Mouse (Mus musculus) myocyte (in vitro differentiated cells): Measurements from ENCODE around the gene Hoxc11. TPM values are rescaled to one million over a fixed set of nuclear protein-coding genes. Genes with fewer than 3 reads are reported as not detected.

Experiments used
- H3K27me3 ChIP-seq: one replicate; pipeline ENCODE4 v1.6.1; 2011; ENCODE audit not compliant: control insufficient read depth, insufficient read depth, insufficient read length
- H3K36me3 ChIP-seq: one replicate; pipeline ENCODE4 v1.6.1; 2011; ENCODE audit not compliant: control insufficient read depth, insufficient read depth
- H3K4me2 ChIP-seq: one replicate; pipeline ENCODE4 v1.6.1; 2011; ENCODE audit warnings: low read depth, control low read depth
- H3K4me3 ChIP-seq: one replicate; pipeline ENCODE4 v1.5.1; 2011; ENCODE audit warnings: mild to moderate bottlenecking, control low read depth, moderate library complexity
- H3K79me2 ChIP-seq: one replicate; pipeline ENCODE4 v1.6.1; 2011; ENCODE audit not compliant: control insufficient read depth, insufficient read depth
- H3ac ChIP-seq: one replicate; pipeline ENCODE4 v1.6.1; 2011; ENCODE audit not compliant: control insufficient read depth, insufficient read length
- CEBPB ChIP-seq: IDR thresholded peaks from 2 replicates; pipeline ENCODE4 v1.6.1; 2011; ENCODE audit warnings: mild to moderate bottlenecking, moderate library complexity; ENCODE audit not compliant: poor library complexity, insufficient read depth, severe bottlenecking
- E2F4 ChIP-seq: IDR thresholded peaks from one replicate; pipeline ENCODE4 v1.6.1; 2011; ENCODE audit warnings: mild to moderate bottlenecking, control low read depth, moderate library complexity; ENCODE audit not compliant: insufficient read depth
- MAX ChIP-seq: IDR thresholded peaks from one replicate; pipeline ENCODE4 v1.6.1; 2011; ENCODE audit warnings: low read depth, mild to moderate bottlenecking, control low read depth
- MYOD1 ChIP-seq, 3 experiments: IDR thresholded peaks; one replicate each; pipeline ENCODE4 v1.6.1; 2011; ENCODE audit warnings: control low read depth in 2 of 3, low read depth in 2 of 3, mild to moderate bottlenecking in 2 of 3, moderate library complexity in 1 of 3; ENCODE audit not compliant: insufficient read length in 2 of 3, control insufficient read depth in 1 of 3
- MYOG ChIP-seq, 3 experiments: IDR thresholded peaks; one replicate each; pipeline ENCODE4 v1.6.1; 2011; ENCODE audit warnings: control low read depth in 2 of 3, low read depth in 2 of 3, mild to moderate bottlenecking in 2 of 3; ENCODE audit not compliant: insufficient read length in 2 of 3, control insufficient read depth in 1 of 3, insufficient read depth in 1 of 3
- POLR2A ChIP-seq: IDR thresholded peaks from one replicate; pipeline ENCODE4 v1.6.1; 2011; ENCODE audit warnings: low read depth, mild to moderate bottlenecking, control low read depth, moderate library complexity; ENCODE audit not compliant: insufficient read length
- POLR2AphosphoS2 ChIP-seq: IDR thresholded peaks from one replicate; pipeline ENCODE4 v1.6.1; 2011; ENCODE audit warnings: low read depth, control low read depth; ENCODE audit not compliant: insufficient read length
- REST ChIP-seq: IDR thresholded peaks from one replicate; pipeline ENCODE4 v1.6.1; 2011; ENCODE audit warnings: mild to moderate bottlenecking, control low read depth, moderate library complexity; ENCODE audit not compliant: insufficient read depth, insufficient read length
- SRF ChIP-seq: IDR thresholded peaks from one replicate; pipeline ENCODE4 v1.6.1; 2011; ENCODE audit warnings: low read depth; ENCODE audit not compliant: control insufficient read depth, insufficient read length
- TCF12 ChIP-seq: IDR thresholded peaks from one replicate; pipeline ENCODE4 v1.6.1; 2011; ENCODE audit warnings: mild to moderate bottlenecking, control low read depth; ENCODE audit not compliant: poor library complexity, insufficient read depth, severe bottlenecking
- TCF3 ChIP-seq: IDR thresholded peaks from one replicate; pipeline ENCODE4 v1.6.1; 2011; ENCODE audit warnings: low read depth, control low read depth; ENCODE audit not compliant: insufficient read length
- USF1 ChIP-seq: IDR thresholded peaks from one replicate; pipeline ENCODE4 v1.6.1; 2011; ENCODE audit warnings: low read depth, mild to moderate bottlenecking, control low read depth, moderate library complexity
- polyA plus RNA-seq: library from polyadenylated mRNA; unstranded; fragments of >200 nt; fragmentation: generic; extraction: Trizol; gene quantifications from one replicate; pipeline ENCODE4 v1.2.1, GENCODE M21; 2012; ENCODE audit warnings: missing spikeins

The Hoxc11 gene
- polyA plus RNA-seq, 1 experiment: 20.5 TPM

DNA sequence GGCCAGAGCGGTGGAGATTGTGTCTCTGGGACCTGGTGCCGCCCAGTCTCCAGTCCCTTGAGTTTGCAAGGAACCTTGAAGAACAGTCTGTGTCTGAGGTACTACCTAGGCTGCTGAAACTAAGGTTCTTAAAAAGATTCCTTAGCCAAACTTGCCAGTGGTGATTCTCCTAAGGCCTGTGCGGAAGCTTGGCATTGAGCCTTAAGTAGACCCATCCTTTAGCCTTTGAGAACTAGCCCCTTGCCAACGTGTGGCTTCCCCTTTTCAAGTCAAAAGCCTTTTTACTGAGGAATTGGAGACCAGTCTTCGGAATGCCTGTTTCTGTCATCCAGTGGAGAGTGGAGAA is 10.8 kb upstream of the Hoxc11 start:
- peak overlapping the region; percentile 72 for H3ac ChIP-seq
- H3K4me2 ChIP-seq: peak overlapping the region; percentile 78
- no peaks in the 10 kb centered on the region for H3K27me3 ChIP-seq
- H3K36me3 ChIP-seq: no peaks in the 10 kb centered on the region
- H3K4me3 ChIP-seq: peak overlapping the region; percentile 61
- TF ChIP-seq POLR2A: no peak
- TF ChIP-seq MYOG (IDR thresholded peaks at IDR 0.05; ENCODE audit: control insufficient read depth in 1 of 3, insufficient read depth in 1 of 3, insufficient read length in 2 of 3, low read depth in 2 of 3): no peak
- no peak for TF ChIP-seq TCF3
- no peak for TF ChIP-seq TCF12
- no peak for TF ChIP-seq POLR2AphosphoS2
- TF ChIP-seq MYOD1 (IDR thresholded peaks at IDR 0.05; ENCODE audit: control insufficient read depth in 1 of 3, insufficient read length in 2 of 3, low read depth in 2 of 3): no peak
- no peak for TF ChIP-seq SRF
- no peak for TF ChIP-seq E2F4
- no peak for TF ChIP-seq USF1
- no peak for TF ChIP-seq CEBPB
- no peak for TF ChIP-seq REST
- no peak for TF ChIP-seq MAX
- peaks cover 10% of the 10 kb centered on the region for H3K79me2 ChIP-seq

DNA sequence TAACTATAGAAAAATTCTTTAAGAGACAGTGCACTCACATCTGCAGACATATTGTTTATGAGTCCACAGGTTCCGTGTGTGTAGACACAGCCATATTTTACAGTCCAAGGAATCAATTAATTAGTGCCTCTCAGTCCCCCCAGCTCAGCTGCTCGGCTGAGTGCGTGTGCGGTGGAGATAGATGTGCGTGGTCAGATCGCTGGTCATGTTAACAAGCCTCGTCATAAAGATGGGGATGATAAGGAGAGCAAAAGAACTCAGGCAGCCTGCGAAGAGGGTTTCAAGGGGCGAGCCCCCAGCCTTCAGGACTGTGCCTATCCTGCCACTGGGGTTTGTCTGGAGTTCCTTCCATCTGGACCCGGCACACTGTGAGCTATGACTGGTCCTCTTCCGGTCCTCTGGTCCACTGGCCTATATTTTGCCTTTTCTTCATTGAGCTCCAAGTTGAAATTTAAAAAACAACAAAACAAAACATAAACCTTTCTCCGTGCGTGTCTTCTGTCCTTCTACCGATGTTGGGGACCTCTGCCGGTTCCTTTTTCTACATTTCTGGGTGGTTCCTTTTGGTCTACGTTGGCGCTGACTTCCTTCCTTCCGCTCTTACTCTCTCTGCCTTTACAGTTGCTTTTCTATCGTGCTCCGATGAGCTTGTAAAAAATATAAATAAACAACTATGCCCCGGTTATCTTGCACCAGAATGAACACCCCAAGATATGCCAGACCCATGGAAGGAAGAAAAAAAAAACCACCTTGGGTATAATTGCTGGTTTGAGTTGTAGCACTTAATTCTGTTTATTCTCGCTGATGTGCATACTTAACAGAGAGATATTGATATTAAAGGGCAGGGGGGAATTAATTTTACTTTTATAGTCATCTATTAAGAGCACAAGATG is 8.8 kb upstream of the Hoxc11 start:
- H3K4me2 ChIP-seq: peak overlapping the region; percentile 100
- H3K36me3 ChIP-seq: no peaks in the 10 kb centered on the region
- H3K27me3 ChIP-seq: no peaks in the 10 kb centered on the region
- peaks cover 25% of the 10 kb centered on the region for H3K79me2 ChIP-seq
- H3K4me3 ChIP-seq: peak overlapping the region; percentile 26
- TF ChIP-seq MYOG (IDR thresholded peaks at IDR 0.05; ENCODE audit: control insufficient read depth in 1 of 3, insufficient read depth in 1 of 3, insufficient read length in 2 of 3, low read depth in 2 of 3) (no peak), MYOD1 (IDR thresholded peaks at IDR 0.05; ENCODE audit: control insufficient read depth in 1 of 3, insufficient read length in 2 of 3, low read depth in 2 of 3) (peak in 1 of 3 experiments; percentile 17), SRF (no peak), POLR2AphosphoS2 (peak; percentile 32), E2F4 (no peak), TCF3 (no peak), CEBPB (no peak), MAX (no peak), TCF12 (no peak), POLR2A (no peak)
- no peak overlapping the region for H3ac ChIP-seq

DNA sequence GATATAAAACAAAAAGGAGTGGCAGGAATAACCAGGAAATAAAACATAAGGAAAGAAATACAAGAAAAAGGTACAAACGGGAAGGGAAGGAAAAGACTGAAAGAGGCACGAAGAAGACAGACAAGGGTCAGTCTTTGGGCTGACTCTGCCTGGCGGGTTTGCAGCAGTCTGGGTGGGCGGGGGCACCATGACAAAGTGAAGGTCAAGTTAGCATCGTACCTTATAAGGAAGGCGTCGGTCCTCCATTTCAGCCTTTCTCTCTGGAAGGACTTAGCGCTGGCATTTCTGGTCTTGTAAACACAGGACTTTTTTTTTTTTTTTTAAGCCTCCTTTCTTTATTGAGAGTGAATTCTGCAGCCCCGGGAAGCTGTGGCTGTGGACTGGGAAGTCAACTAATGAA is 7.0 kb upstream of the Hoxc11 start:
- H3K36me3 ChIP-seq: no peaks in the 10 kb centered on the region
- H3ac ChIP-seq: no peak overlapping the region
- H3K4me3 ChIP-seq: peak overlapping the region; percentile 26
- no peaks in the 10 kb centered on the region for H3K27me3 ChIP-seq
- peaks cover 33% of the 10 kb centered on the region for H3K79me2 ChIP-seq
- TF ChIP-seq TCF3 (no peak), POLR2A (peak; percentile 70), E2F4 (no peak), USF1 (no peak), TCF12 (no peak), CEBPB (no peak), POLR2AphosphoS2 (peak; percentile 79), REST (no peak), MAX (no peak), SRF (peak; percentile 97), MYOG (IDR thresholded peaks at IDR 0.05; ENCODE audit: control insufficient read depth in 1 of 3, insufficient read depth in 1 of 3, insufficient read length in 2 of 3, low read depth in 2 of 3) (no peak), MYOD1 (IDR thresholded peaks at IDR 0.05; ENCODE audit: control insufficient read depth in 1 of 3, insufficient read length in 2 of 3, low read depth in 2 of 3) (no peak)
- peak overlapping the region; percentile 100 for H3K4me2 ChIP-seq

DNA sequence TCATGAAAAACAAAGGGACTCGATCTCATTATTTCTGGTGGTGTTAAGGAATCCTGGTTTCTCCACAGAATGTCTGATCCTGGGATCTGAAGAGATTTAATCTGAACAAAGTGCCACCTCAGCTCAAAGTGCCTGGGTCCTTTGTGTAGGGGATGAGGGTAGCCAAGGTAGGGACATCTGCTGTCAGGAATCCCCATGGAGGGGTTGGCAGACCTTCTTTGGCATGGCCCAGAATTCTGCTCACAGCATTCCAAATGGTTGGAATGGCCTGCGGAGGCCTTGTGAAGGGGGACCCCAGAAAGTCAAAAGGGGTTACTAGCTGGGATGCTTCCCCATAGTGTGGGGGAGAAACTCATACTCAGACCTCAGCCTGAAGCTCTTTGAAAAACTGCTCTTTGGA is 5.4 kb upstream of the Hoxc11 start:
- Histone ChIP-seq H3K36me3 (no peaks in the 10 kb centered on the region), H3K4me2 (peak overlapping the region; percentile 100), H3K79me2 (peaks cover 37% of the 10 kb centered on the region), H3ac (no peak overlapping the region), H3K27me3 (no peaks in the 10 kb centered on the region), H3K4me3 (peak overlapping the region; percentile 26)
- TF ChIP-seq MYOD1 (IDR thresholded peaks at IDR 0.05; ENCODE audit: control insufficient read depth in 1 of 3, insufficient read length in 2 of 3, low read depth in 2 of 3) (no peak), USF1 (no peak), MAX (no peak), POLR2AphosphoS2 (no peak)

DNA sequence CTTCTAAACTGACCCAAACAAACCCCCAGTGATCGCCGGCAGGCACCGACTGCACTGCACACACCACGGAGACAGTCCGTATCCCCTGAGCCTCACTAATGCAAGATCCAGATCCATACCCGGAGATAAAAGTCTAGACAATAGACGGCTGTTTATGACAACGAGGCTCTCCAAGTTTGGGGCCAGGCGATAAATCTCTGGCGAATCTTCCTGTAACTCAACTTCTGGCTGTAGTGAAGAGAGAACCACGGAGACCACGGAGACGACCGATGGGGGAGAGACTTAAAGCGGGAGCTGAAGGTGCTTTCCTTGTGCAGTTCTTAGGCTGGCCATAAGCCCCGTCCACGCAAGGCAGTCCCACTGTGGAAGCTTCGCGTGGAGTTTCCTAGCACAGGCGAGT is 4.5 kb upstream of the Hoxc11 start:
- Histone ChIP-seq H3K27me3 (no peaks in the 10 kb centered on the region), H3ac (peak overlapping the region; percentile 38), H3K79me2 (peaks cover 46% of the 10 kb centered on the region), H3K4me2 (peak overlapping the region; percentile 100), H3K36me3 (no peaks in the 10 kb centered on the region), H3K4me3 (peak overlapping the region; percentile 26)
- TF ChIP-seq TCF12 (no peak), POLR2A (peak; percentile 9)
